Mouse (Mus musculus) G1E (cell line): ENCODE data around the gene 2410004B18Rik.

Experiments used
- CTCF ChIP-seq: IDR thresholded peaks from 2 replicates; pipeline ENCODE4 v1.5.1; 2012; ENCODE audit warnings: low read depth, low read length, inconsistent platforms, mixed read lengths
- POLR2AphosphoS5 ChIP-seq: IDR thresholded peaks from 2 replicates; pipeline ENCODE4 v1.6.1; 2012; ENCODE audit warnings: low read depth, low read length, inconsistent platforms; ENCODE audit not compliant: insufficient replicate concordance

GRCm38 (mm10) chr3:145950034-145950814, 12.4 kb downstream of the 2410004B18Rik start:
- no peak for TF ChIP-seq CTCF
- TF ChIP-seq POLR2AphosphoS5: no peak
